Mouse (Mus musculus): Measurements from ENCODE around the gene Acsf3.

The Acsf3 gene

GRCm38 (mm10) chr8:122851692-122852545 is 76.6 kb downstream of the Acsf3 start:
- DNase-seq = no peak

DNA sequence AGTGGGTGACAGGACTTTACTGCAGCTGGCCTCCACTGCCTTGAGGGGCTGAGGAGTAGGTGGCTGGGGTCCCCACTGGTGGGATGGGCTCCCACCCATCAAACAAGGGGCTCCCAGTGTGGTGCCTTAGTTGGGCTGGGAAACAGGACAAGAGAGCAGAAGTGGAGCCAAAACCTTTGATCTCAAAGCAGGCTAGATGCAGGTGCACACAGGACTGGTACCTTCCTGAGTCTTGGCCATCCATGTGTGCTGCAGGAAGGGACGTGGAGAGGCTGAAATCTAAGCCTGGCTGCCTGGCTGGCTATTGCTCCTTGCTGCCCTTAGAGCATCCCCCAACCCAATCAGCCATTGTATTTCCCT is 77.2 kb downstream of the Acsf3 start:
- no peak for DNase-seq

DNA sequence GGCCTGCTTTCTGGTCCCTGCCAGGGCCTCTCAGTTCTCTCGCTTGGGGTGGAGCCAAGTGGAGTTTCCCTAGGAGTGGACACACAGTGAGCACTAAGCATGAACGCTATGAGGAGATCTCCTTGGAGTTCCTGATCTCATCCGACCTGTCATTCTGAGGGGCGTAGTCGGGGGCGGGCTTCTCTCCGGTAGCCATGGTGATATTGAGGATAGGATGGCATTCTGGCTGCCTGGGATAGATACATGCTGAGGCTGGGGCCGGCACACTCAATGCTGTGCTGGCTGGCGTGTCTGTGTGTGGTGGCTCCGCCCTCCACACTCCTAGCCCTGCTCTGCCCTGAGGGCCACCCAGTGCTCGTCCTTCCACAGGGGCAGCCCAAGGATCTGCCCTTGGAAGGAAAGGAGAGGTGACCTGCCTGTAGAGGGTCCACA is 78.1 kb downstream of the Acsf3 start:
- DNase-seq = no peak

GRCm38 (mm10) chr8:122854388-122854787 is 79.1 kb downstream of the Acsf3 start:
- DNase-seq = no peak

DNA sequence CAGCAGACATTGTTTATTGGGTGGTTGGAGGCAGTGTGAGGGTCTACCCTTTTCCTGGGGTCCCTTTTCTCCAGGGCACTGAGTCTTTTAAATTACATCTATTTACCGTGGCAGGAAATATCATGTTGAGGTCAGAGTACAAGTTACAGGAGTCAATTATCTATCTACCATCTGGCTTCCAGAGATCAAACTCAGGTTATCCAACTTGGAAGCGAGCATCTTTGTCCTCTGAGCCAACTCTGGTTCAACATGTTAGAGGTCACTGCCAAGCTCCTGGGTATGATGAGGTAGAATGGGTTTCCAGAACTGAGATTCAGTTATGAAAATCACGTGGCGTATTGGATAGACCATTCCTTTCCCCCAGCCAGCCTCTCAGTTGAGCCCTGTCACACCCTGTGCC is 79.8 kb downstream of the Acsf3 start:
- DNase-seq = no peak

DNA sequence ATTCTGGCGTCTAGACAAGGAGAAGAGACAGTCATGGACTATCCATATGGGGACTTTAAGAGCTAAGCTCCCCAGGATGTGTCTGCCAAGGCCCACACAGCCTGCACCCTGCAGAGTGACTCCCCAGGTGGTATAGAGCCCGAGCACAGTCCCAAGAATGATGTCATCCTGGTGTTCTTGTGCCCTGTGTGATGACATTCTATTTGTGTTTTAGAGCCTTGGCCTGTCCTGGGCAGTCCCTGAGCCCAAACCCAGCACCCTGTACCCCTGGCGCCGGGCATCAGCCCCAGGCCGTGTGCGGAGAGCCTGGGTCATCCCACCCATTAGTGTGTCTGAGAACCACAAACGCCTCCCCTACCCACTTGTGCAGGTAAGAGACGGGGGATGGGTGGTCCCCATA is 81.0 kb downstream of the Acsf3 start:
- DNase-seq = no peak

GRCm38 (mm10) chr8:122859843-122860242 is 84.6 kb downstream of the Acsf3 start:
- DNase-seq = no peak

GRCm38 (mm10) chr8:122864719-122865129 is 89.4 kb downstream of the Acsf3 start:
- no peak for DNase-seq

GRCm38 (mm10) chr8:122865441-122865840 is 90.2 kb downstream of the Acsf3 start:
- peak; percentile 48 to 56 for DNase-seq

GRCm38 (mm10) chr8:122866231-122866630 is 90.9 kb downstream of the Acsf3 start:
- no peak for DNase-seq
